Mouse (Mus musculus): ENCODE data around the gene Iscu.

Gene Iscu

GRCm38 (mm10) chr5:113814111-113815040, 41.8 kb downstream of the Iscu start:
- peak; percentile 83 for DNase-seq (ENCODE audit: low read depth, low spot score)

DNA sequence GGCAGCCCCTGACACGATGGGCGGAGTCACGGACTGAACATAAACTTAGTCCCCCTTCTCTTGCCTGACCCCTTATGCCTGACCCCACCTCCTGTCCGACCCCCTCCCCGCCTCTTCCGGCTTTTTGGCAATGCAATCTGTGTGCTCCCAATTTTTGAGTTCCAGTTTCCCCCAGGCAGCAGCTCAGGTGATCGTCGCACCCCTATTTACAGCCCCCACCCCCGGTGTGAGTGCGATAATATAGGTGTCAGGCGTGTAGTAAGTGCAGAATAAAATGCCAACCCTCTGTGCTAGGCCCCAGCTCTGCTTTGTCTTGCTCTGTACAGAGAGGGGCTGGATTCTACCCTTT, 42.5 kb downstream of the Iscu start:
- no peak for DNase-seq (ENCODE audit: low read depth, low spot score)

DNA sequence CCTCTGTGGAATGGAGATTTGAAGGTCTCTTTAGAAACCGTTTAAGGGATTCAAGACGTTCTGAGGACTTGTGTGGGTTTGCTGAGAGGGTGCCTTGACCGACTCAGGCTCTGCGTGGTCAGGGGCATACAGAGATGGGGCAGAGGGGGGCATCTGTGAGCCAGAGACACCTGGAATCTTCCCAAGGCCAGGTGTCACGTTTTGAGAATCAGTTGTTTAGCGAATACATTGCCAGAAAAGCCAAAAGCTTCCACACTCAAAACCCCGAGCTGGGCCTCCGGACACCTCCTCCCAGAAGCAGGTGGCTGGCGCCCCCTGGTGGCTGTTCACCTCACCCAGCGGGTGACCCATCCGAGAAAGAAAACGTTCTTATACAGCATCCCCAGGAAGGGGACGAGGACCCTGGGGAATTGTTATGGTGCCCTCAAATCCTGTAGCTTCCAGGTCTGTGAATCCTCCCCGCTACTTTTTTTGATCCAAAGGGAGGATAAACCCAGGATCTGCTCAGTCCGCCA, 43.1 kb downstream of the Iscu start:
- DNase-seq (ENCODE audit: low read depth, low spot score): peak; percentile 89

DNA sequence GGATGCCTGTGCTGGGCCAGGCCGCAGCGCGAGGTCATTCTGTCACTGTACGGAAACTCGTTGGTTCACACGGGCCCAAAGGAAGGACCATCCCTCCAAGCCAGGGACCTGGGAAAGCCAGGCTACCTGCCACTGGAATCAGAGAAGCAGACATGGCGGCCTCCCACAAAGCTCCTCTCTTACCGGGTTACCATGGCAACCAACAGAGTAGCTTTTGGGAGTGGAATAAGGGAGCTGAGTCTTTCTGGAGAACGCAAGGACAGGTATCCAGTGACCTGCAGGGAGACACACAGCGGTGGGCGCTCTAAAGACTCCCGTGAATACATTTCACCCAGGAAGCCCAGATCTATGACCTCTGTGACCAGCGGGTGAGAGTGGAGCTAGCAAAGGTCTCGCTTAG, 46.0 kb downstream of the Iscu start:
- DNase-seq (ENCODE audit: low read depth, low spot score): no peak

- DNase-seq (ENCODE audit: low read depth, low spot score): no peak
Measured at GRCm38 (mm10) chr5:113824228-113824627, 51.7 kb downstream of the Iscu start.

GRCm38 (mm10) chr5:113825558-113825957, 53.0 kb downstream of the Iscu start:
- no peak for DNase-seq (ENCODE audit: low read depth, low spot score)

- DNase-seq (ENCODE audit: low read depth, low spot score): no peak
Measured at GRCm38 (mm10) chr5:113826619-113827018, 54.1 kb downstream of the Iscu start.
